Mouse (Mus musculus) kidney, postnatal 4 days (tissue): ENCODE measurements at regions not wholly inside any gene's neighbourhood (a gene's known extent, or its start where the extent isn't known, plus 50 kb on each side); places are given as distances from the start of the nearest gene placed in this dataset.

ENCODE experiments used
- DNase-seq, 2 experiments: peaks; one replicate each; pipeline ENCODE4 v3.0.0; 2021; ENCODE audit warnings: mixed read lengths in 2 of 2

DNA sequence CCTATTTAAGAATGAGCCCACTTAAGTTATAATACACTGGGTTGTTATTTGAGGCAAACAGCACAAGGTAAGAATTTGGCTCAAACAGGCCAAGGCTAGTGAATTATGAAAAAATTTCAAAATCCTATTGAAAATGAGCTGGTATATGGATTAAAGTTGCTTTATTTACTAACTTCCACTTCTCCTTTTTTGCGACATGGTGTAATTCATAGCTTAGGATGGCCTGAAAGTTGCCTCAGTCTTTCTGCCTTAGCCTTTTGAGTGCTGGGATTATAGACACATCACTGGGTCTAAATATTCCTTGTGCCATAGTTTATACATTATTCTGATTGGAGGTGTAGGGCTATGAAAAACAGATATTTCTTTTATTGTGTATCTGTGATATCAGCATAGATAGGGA is 81.9 kb downstream of the Edem1 start:
- DNase-seq, result no peak

DNA sequence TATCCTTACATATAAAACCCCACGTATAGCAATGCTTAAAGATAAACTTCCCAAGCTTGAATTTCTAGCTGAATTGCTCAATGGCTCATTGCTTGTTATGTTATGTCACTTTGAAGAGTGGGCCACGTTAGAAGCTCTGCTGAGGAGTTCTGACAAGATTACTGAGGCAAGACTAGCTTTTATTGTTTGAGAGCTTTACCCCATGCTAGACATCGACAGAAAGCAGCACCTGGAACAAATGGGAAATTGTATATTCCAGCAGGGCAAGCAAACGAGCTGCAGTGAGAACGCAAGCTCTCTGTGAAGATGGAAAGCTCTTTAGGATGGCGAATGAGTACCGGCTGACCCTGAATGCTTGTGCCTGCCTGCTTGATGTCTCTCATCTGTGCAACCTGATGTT is 84.1 kb downstream of the Edem1 start:
- DNase-seq, result no peak

DNA sequence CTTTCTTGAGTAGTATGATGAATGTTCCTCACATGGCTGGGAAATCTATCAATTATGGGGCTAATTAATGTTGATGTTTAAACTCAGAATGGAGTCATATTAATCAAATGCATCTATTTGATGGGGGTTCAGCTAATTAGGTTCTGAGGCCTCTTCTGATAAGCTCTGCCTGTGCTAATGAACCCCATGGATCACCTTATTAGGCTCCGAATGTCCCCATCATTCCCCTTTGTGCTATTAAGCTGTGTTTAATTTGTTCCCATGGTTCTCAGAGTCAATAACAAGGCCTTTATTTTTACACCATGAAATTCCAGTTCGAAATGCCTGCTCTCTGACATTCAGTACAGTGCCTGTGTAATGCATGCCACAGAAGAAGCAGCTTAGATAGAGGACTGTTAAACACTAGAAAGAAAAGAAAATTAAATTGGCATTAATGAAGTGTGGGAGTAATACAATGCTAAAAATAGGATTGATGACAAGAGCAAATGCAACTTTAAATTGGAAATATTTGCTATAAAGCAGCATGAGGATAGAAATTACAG is 91.0 kb downstream of the Edem1 start:
- no peak for DNase-seq

DNA sequence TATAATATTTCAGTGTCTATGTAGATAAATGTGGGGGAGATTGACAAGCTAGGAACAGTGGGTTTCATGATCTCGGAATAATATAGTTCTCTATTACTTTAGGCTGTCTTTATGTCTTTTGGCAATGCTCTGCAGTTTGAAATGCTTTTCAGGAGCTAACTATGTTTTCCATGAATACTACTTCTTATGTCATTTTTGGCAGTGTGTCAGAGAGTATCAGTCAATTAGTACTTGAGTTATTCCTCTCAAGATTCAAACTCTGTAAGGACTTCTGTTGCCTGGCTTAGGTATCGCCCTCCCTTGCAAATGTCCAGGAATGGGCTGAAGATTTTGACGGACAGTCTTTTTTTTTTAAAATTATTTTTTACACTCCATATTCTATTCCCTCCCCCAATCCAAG is 92.7 kb downstream of the Edem1 start:
- DNase-seq, result no peak

DNA sequence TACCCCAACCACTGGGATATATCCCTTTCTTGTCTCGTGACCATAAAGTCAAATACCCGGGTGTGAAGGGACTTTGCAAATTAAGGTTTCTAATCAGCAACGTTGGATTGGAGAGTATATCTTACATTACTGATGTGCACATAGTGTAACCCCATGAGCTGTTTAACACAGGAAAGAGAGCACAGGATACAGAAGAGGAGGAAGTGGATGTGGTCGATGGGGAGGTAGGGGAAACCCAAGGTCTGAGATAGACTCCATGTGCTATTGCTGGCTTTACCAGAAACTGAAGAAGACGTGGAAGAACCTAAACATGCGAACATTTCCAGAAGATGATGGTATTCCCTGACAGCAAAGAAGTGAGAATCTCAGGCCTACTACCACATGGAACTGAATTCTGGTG is 94.1 kb downstream of the Edem1 start:
- no peak for DNase-seq

DNA sequence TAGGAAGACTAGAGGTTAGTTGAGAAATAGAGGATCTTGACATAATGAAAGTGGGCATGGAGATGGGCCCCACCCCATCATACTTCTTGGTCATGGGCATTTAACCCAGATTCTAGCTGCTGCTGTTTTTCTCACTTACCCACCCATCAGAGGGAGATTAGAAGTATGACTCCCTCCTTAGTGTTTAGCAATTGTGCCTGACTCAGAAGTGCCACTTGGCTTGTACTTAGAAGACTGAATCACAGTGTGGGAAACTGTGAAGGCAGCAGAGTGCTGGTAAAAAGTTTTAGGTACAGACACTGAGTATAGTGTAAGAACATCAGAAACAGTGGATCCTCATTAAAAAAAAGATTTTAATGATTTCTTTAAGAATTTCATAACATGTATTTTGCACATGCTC is 100.5 kb downstream of the Edem1 start:
- no peak for DNase-seq

DNA sequence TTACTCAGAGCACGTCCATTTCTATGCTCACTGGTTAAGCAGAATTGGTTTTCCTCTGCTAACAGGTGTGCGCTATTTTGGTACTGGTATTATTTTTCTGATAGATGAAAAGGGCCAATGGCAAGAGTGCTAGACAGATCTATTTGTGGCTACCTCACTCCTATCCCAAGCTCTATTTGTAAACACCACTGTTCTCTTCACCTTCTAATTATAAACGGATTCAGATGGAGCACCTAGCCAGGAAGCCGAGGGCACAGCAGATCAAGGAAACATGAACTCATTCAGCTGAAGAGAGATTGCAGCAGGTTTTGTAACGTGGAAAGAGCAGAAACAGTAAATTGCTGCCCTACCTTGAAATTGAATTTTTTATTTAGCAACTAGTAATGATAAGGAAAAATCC is 110.2 kb downstream of the Edem1 start:
- no peak for DNase-seq

DNA sequence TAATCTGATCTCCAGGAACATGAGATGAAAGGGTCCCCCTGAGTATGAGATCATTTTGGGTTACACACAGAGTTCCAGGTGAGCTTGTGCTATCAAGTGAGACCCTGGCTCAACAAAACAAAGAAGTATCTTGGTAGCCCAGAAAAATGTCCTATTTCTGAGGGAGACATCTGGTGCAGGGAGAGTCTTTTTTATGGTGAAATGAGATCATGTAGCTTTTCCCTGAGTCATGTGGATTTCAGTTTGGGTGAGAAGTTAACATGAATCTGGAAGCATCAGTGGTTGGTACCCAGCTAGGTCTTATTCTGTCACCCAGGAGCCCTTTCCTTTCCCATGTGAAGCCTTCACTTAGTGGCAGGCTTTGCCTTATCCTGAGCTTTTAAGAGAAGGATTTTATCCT is 113.8 kb downstream of the Edem1 start:
- no peak for DNase-seq

DNA sequence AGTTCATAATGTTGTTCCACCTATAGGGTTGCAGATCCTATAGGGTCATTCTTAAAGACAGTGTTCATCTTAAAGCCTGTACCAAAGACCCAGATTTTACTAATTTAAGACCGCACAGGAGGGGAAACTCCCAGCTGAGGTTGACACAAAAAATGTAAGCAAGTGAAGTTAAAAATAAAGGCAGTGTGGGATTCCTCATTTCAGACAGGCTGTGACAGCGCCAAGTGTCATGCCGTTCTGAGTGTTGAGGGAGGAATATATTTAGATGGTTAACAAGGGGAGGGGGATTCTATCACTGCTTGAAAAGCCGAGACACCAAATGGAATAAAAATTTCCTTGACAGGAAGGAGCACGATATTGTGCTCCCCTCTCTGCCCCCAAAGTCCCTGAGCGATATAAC is 123.9 kb downstream of the Edem1 start:
- DNase-seq, result no peak

DNA sequence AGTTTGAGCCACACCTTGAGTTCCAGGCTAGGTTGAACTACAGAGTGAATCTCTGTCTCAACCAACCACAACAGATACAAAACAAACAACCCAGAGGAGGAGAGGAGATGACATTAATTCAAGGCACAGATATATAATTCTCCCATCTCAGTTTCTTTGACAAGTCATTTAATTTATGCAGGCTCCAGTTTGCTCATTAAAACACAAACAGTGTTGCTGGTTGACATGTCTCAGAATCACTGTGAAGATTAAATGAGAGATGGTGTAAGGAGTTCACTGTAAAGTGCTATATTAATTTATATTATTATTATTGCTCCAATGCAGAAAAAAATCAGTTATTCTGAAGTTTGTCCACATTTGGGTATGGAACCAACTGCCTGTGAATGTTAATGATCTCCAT is 134.4 kb downstream of the Edem1 start:
- no peak for DNase-seq

DNA sequence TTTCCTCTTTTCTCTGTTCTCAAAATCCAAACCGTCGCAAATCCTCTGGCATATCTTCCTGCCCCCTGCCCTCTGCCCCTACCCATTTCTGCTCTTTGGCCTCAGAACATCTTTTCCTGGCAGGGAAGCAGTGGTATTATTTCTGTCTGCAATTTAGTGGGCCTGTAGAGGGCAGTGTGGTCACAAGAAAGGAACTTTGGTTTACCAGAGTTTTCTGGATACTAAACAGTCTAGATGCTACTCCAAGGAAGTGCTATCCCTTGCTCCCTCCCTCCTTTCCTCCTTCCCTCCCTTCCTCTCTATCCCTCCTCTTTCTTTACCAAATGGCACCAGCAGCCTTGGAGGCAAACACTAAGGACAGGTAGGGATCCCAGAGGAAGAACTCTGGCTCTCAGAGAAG is 134.9 kb downstream of the Edem1 start:
- peak; percentile 75 to 76 for DNase-seq

DNA sequence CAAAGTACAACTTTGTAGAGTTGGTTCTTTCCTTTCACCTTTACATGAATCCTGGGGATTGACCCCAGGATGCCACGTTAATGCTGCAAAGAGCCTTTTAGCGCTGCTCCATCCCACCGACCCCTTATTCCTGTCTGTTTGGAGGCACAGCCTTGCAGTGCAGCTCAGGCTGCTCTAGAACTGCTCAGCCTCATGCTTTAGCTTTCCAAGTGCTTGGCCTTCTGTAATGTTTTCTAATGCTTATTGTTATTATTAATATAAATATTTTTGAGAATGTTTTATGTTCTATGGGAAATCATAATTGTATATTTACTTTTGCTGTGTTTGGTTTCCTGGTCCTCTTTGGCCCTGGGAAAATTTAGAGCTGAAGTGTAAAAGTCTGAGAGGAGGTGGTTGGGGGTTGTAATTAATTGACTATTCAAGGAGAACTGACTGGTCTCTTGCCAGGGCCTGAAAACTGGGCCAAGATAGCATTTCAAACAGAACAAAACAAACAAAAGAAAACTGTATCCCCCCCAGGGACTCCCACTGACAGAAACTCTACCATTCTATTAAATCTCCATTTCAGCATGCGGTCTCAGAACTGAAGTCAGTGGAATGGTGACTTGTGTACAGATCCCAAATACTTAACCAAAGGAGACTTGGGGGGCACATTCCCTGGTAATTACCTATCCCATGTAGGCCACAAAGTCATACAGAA is 141.2 kb downstream of the Edem1 start:
- DNase-seq, result peak; percentile 72 to 77

DNA sequence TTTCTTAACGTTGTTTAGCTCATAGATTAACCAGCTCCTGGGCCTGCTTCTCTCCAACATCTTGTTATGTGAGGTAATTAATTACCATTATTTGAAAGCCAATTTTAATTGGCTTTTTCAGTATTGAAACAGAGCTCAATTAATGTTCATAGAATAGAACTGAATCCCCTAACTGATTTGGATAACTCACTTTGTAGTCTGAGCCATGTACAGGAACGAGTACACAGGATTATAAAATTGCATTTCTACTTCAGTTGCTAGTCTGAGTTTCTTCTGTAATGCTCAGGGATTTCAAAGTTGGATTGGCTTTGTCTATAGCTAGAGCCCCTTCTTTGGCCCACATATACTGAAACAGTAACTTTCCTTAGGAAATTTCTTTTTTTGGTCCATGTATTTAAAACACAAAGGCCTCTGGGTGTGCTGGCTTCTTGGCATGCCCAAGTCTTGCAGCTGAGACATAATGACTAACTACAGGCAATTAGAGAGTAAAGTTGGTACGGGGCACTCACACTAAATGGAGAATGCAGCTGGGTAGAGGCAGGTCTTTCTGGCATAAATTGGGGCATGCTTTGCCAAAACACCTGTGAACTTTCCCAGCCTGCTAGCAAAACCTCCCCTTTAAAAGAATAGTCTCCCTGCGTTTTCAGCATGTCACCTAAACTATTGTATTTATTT is 143.1 kb downstream of the Edem1 start:
- DNase-seq, result no peak

DNA sequence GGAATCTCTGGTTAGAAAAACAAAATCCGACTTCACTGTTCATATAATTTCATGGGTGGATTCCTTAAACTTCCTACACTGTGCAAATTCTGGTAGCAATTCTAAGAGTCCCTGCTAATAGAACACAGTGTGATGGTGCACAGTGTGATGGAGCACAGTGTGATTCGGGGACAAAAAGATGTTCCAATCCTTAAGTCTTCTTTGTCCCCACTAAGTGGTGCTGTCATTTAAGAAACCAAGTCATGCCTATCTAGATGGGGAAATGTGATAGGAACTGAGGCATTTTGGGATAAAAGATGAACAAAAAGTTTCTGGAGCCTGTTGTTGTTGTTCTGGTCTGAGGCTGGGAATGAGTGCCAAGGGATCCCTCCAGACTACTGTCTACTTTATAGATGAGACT is 145.3 kb downstream of the Edem1 start:
- DNase-seq, result no peak

DNA sequence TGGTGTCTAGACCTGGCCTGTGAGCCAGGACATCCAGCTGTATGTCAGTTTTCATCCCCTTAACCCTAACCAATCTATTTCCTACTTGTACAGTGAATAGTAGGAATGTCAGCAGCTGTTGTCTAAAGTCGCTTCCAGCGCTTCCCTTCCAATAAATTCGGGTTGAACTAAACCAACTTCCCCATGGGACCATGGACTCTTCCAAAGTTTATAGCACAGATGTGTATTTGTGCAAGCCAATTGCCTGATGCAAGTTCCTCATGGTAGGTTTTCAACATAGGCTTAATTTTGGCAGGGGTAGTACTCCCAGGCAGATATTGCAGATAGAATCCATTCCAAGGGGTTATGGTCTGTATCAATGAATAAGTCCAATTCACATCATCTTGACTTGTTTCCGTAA is 161.1 kb downstream of the Edem1 start:
- peak; percentile 2 to 4 for DNase-seq

DNA sequence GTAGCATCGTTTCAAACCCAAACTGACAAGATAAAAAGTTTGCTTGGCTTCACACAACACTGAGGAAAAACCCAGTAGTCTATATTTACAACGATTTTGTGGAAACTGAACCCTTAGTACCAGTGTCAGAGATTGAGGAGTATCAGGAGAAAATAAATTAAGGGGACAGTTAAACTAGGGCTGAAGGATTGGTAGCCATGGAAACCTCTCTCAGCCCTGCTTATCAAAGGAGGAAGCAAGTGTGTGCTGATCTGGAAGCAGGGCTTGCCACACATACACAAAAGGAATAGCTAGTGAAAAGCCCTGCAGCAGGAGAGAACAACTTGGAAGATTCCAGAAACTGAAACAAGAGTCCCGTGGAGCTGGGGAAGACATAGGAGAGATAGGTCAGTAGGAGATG is 165.3 kb downstream of the Edem1 start:
- DNase-seq, result no peak

DNA sequence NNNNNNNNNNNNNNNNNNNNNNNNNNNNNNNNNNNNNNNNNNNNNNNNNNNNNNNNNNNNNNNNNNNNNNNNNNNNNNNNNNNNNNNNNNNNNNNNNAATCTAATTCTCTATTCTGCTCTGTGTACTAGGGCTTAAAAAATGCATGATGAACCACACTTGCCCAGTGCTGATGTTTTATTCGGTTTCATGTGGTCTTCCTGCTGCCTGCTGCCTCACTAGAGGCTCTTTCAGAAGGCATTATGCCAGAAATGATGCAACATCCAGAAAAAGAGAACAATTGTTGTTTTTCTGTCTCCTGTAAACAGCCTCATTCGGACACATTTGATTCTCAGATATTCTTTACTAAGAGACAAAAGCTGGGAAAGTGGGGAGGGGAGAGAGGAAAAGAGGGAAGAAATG is 176.0 kb downstream of the Edem1 start:
- DNase-seq, result no peak

DNA sequence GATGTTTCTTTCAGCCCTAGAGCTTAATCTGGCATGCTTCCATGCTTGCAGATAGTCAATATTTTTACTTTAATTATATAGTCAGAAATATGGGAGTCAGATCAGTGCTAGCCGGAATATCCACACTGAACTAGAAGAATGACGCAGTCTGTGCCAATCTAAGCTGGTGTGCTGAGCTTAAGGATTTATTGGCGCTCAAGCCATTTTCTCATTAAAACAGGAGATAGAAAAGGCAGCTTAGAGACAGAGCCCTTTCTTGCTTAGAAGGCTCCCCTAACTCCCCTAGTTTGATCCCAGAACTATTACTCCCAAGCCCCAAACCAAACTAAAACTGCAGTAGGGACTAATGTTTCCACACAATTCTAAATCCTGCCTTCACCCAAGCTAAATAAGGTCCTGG is 180.9 kb downstream of the Edem1 start:
- no peak for DNase-seq

DNA sequence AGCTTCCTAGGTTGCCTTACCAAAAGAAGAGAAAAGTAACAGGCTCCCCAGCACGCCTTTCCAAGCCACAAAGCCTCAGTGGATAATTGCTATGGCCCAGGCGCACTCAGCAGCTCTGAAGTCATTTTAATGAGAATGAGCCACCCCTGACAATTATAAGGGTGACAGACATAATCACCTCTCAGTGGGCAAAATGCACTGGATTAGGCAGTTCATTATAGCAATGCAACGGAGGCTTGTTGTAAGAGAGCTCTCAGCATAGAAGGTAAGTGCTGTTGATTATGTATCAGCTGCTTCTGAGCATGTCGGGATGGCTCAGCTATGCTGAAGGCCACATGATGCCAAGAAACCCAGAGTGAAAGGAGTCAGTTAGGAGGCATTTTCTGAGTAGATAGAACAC is 181.4 kb downstream of the Edem1 start:
- no peak for DNase-seq

DNA sequence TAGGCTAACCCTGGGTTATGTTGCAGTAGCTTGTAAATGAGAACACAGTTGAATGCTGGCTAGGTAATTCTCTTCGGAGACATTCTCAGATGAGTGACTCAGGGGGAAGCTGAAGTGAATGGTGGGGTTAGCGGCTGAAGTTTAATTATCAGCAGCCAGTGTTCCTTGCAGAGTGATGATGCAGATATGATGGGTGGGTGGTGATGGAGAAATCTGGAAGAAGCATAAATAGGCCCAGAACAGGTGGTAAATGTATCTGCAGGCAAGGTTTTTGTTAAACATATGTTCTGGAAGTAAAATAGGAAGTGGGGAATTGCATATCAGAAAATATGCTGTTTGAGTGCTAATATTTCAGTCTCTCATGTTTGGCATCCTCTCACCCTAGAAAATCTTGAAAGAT is 191.3 kb downstream of the Edem1 start:
- no peak for DNase-seq
